Mouse (Mus musculus) spleen, adult 2 months (tissue): ENCODE measurements around the gene Plcb4.

ENCODE experiments used
- CTCF ChIP-seq: fragments of 200-500 bp; IDR thresholded peaks from 2 replicates; pipeline ENCODE4 v1.5.1; 2011; ENCODE audit warnings: mild to moderate bottlenecking, inconsistent platforms; ENCODE audit not compliant: insufficient read depth, insufficient read length, insufficient replicate concordance; ENCODE audit errors: extremely low read depth
- POLR2A ChIP-seq: fragments of 200-500 bp; IDR thresholded peaks from 2 replicates; pipeline ENCODE4 v1.6.1; 2011; ENCODE audit warnings: low read depth, low read length, inconsistent platforms

DNA sequence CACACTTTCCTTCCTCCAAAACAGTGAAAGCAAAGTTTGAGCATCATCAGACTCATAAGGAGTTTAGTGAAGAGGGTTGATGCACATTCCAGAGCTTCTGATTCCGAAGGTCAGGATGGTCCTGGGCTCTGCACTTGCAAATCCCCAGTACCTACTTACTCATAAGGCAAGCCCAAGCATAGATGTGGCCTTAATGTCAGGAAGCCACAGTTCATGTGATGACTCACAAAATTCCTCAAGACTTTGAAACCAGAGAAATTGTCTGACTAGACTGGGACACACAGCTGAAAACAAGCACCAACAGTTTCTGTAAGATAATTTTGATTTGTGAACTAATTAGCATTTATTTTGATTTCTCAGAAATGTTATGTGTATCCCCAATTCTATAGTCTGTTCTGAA lies 42.7 kb upstream of the Plcb4 start:
- TF ChIP-seq POLR2A, result no peak
- TF ChIP-seq CTCF, result no peak
